Mouse (Mus musculus): ENCODE results near the gene 4930430F08Rik. TPM values are rescaled to one million over a fixed set of nuclear protein-coding genes. Genes with fewer than 3 reads are reported as not detected.

4930430F08Rik gene
- 7.1 and 8.1 TPM in 2 replicates for polyA plus RNA-seq (2015; fragmentation: Nextera tagmentation; extraction: Ambion mirVana)

DNA sequence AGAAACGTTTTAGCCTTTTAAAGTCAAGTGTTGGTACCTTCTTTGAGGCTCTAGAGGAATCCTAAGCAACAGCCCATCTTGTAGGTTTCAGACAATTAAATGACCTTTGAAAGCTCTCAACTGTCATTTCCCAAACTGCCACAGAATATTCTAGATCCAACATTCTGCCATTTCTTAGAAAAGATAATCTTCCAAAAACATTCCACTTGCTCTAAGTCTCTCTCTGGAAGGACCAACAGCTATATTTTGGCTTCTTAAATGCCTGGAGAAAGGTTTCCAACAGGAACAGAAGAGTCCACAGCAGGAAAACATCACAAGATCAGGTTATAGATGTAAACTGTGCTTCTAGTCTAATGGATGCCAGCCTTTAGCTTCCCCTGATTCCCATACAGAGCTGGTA is at the start of gene 4930430F08Rik, which contains the start of gene 1700017N19Rik:
TSS of gene 4930430F08Rik (minus strand) at position 101 of the 400 bp plus-strand sequence.
TSS of gene 1700017N19Rik (plus strand) at position 162 of the 400 bp plus-strand sequence.
- H3K27ac ChIP-seq = no peak within 1 kb of the TSS
- H3K4me1 ChIP-seq = no peaks in the 10 kb centered on the region
- no peak within 1 kb of the TSS for H3K9ac ChIP-seq
- WGBS = 68% methylated on average over 1 of the region's 1 CpGs
- no peak for ATAC-seq (ENCODE audit: insufficient read depth, low FRiP score, low read depth)
- H3K36me3 ChIP-seq = no peaks in the 10 kb centered on the region
- peak within 1 kb of the TSS; percentile 76; the same call in 1 of the 2 replicates for H3K4me2 ChIP-seq
- peak within 1 kb of the TSS; percentile 68 for H3K4me3 ChIP-seq (replicated peaks)
- H3K27me3 ChIP-seq (replicated peaks) = no peaks in the 10 kb centered on the region
- H3K9me3 ChIP-seq = no peaks in the 10 kb centered on the region

DNA sequence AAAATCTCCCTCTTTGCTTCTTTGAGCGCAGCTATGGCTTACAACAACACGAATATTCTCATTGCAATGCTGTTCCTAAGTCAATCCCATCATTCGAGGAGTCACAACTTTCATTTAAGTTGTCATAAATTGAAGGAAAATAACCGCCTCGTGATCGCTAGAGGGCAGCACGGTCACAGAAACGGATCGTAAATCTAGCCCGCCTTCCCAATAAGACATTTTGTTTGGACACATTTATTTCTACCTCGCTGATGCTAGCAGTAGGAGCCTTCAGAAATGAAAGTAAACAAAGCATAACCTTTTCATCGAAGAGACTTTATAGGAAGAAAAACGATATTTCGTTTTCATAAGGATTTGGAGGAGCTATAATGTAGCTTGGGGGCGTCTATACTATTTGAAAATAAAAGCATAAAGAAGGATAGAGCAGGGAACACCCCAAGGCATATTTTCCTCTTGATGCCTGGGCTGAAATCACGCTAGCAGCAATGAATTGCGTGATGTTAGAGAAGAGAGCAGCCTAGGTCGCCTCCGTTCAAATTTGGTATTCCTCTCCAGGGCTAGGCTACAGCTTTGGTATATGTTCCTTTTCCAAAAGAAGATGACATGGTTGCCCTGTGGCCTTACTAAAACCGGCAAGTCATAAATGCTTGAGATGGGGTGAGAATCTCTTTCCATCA is 39.7 kb upstream of the 4930430F08Rik start:
- ATAC-seq (ENCODE audit: insufficient read depth, low FRiP score, low read depth) = no peak
- Histone ChIP-seq H3K27me3 (replicated peaks) (no peaks in the 10 kb centered on the region), H3K9ac (no peak overlapping the region), H3K4me3 (replicated peaks) (no peak overlapping the region; the same call in 1 of the 2 replicates), H3K9me3 (no peaks in the 10 kb centered on the region), H3K4me2 (peak overlapping the region; percentile 35), H3K27ac (no peak overlapping the region), H3K36me3 (no peaks in the 10 kb centered on the region), H3K4me1 (no peaks in the 10 kb centered on the region)
- WGBS = 25% methylated on average over 20 of the region's 20 CpGs

DNA sequence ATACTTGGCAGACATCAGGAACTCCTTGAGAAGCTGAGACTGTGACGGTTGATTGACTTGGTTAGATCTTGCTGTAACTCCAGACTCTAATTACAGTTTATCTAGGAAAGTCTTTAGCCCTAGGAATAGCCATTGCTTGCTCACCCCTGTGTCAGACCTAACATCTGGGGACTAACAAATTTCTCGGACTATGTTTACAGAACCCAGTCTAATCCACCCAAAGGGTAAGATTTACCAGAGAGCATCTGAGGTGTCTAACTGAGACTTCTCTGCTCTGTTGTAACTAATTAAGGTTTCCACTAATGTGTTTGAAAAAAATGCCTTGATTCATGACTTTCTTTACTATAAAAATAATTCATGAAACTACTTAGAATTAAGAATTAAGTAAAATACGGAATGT is 32.3 kb upstream of the 4930430F08Rik start:
- H3K4me1 ChIP-seq = no peaks in the 10 kb centered on the region
- no peaks in the 10 kb centered on the region for H3K27me3 ChIP-seq (replicated peaks)
- no peak overlapping the region for H3K4me3 ChIP-seq (replicated peaks)
- H3K27ac ChIP-seq = no peak overlapping the region
- H3K36me3 ChIP-seq = no peaks in the 10 kb centered on the region
- H3K9me3 ChIP-seq = no peaks in the 10 kb centered on the region
- no peak for ATAC-seq (ENCODE audit: insufficient read depth, low FRiP score, low read depth)
- H3K4me2 ChIP-seq = no peak overlapping the region
- no peak overlapping the region for H3K9ac ChIP-seq
- WGBS = 57% methylated on average over 3 of the region's 3 CpGs

DNA sequence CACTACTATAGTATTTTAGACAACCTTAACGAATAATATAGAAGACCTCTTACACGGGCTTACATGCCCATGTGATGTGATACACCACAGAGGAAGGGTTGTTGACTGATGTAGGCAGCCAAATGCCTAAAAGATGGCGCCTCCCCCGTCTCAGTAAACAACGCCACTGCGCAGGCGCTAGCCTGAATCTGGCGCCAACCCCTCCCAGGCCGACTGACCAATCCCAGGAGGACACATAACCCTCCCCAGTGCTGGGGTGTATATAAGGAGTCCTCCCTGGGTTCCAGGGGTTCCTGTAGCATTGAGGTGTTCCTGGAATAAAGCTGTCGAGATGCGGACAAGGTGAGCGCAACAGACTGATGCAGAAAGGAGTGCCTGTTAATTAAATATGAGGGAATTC is 29.8 kb upstream of the 4930430F08Rik start:
- Histone ChIP-seq H3K36me3 (no peaks in the 10 kb centered on the region), H3K4me3 (replicated peaks) (no peak overlapping the region), H3K9ac (no peak overlapping the region), H3K27me3 (replicated peaks) (no peaks in the 10 kb centered on the region), H3K4me1 (no peaks in the 10 kb centered on the region), H3K27ac (no peak overlapping the region), H3K9me3 (no peaks in the 10 kb centered on the region), H3K4me2 (no peak overlapping the region)
- no peak for ATAC-seq (ENCODE audit: insufficient read depth, low FRiP score, low read depth)
- WGBS = 91% methylated on average over 12 of the region's 12 CpGs

DNA sequence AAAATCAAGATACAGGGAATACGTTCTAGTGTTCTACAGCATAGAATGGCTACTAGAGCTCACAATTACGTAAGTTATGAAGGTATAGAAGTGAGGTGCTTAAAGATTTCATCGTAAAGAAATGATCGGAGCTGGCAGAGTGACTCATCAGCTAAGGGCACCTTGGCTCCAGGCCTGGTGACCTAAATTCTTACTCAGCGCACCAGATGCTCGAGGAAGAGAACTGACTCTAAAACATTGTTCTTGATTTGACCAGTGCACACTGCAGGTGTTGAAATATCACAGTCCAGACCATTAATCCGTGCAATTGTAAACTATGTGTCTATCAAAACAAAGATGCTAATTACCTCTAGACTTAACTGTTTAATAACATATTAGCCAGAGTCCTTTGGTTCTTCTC is 29.3 kb upstream of the 4930430F08Rik start:
- Histone ChIP-seq H3K9me3 (no peaks in the 10 kb centered on the region), H3K27me3 (replicated peaks) (no peaks in the 10 kb centered on the region), H3K4me1 (no peaks in the 10 kb centered on the region), H3K4me3 (replicated peaks) (no peak overlapping the region), H3K36me3 (no peaks in the 10 kb centered on the region), H3K9ac (no peak overlapping the region), H3K4me2 (no peak overlapping the region), H3K27ac (no peak overlapping the region)
- no peak for ATAC-seq (ENCODE audit: insufficient read depth, low FRiP score, low read depth)
- WGBS = 67% methylated on average over 7 of the region's 7 CpGs

- Histone ChIP-seq H3K4me3 (replicated peaks) (no peak overlapping the region), H3K4me1 (no peaks in the 10 kb centered on the region), H3K27me3 (replicated peaks) (no peaks in the 10 kb centered on the region), H3K4me2 (no peak overlapping the region), H3K36me3 (no peaks in the 10 kb centered on the region), H3K9ac (no peak overlapping the region), H3K9me3 (no peaks in the 10 kb centered on the region), H3K27ac (no peak overlapping the region)
- 71% methylated on average over 6 of the region's 6 CpGs for WGBS
- ATAC-seq (ENCODE audit: insufficient read depth, low FRiP score, low read depth) = no peak
Measured at GRCm38 (mm10) chr10:100617233-100617903, 27.1 kb upstream of the 4930430F08Rik start.

DNA sequence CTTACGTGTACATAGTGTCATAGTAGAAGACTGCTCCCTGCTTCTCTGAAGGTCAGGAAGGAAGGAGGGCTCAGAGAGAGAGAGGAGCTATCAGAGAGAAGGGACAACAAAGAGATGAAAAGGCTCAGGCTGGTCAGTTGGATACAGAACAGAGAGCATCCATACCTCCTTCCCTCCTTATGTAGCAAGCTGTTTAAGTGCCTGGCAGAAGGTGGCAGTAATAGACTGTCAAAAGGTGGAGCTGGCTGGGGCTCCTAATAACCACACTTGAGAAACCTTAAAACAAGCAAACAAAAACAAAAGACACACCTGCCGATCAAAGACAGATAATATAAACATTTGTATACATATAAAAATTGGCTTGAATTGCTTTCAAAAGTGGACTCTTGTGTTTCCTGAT is 14.0 kb upstream of the 4930430F08Rik start:
- 61% methylated on average over 2 of the region's 2 CpGs for WGBS
- H3K4me1 ChIP-seq = no peaks in the 10 kb centered on the region

DNA sequence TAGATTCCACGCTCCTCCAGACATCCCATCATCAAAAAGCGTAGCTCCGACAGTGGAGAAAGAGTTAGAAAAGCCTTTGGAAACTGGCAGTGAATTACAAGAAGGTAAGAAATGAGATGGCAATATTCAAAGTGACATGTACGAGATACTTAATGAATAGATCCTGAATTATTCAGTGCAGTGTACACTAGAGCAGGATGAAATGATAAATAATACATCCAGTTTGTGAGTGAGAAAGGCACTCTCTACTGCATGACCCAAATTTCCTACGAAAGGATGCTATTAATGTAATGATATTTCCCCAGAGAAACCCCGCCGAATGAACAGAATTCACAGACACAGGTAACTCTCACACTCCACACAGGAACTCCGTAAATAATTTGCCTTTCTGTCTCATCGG is 13.3 kb upstream of the 4930430F08Rik start:
- H3K27me3 ChIP-seq (replicated peaks) = no peaks in the 10 kb centered on the region
- no peak for ATAC-seq (ENCODE audit: insufficient read depth, low FRiP score, low read depth)
- H3K9ac ChIP-seq = no peak overlapping the region
- H3K9me3 ChIP-seq = no peaks in the 10 kb centered on the region
- H3K4me3 ChIP-seq (replicated peaks) = no peak overlapping the region
- no peak overlapping the region for H3K27ac ChIP-seq
- H3K4me2 ChIP-seq = no peak overlapping the region
- H3K36me3 ChIP-seq = no peaks in the 10 kb centered on the region
- WGBS = 89% methylated on average over 9 of the region's 9 CpGs
- H3K4me1 ChIP-seq = no peaks in the 10 kb centered on the region

More for the DNA sequence above, 14.0 kb upstream of the 4930430F08Rik start:
- no peak overlapping the region for H3K4me3 ChIP-seq (replicated peaks)
- H3K36me3 ChIP-seq = no peaks in the 10 kb centered on the region
- ATAC-seq (ENCODE audit: insufficient read depth, low FRiP score, low read depth) = no peak
- H3K4me2 ChIP-seq = no peak overlapping the region
- no peak overlapping the region for H3K27ac ChIP-seq
- H3K9me3 ChIP-seq = no peaks in the 10 kb centered on the region
- no peaks in the 10 kb centered on the region for H3K27me3 ChIP-seq (replicated peaks)
- H3K9ac ChIP-seq = no peak overlapping the region

GRCm38 (mm10) chr10:100598339-100598738 is 8.1 kb upstream of the 4930430F08Rik start:
- no peak for ATAC-seq (ENCODE audit: insufficient read depth, low FRiP score, low read depth)
- WGBS = 68% methylated on average over 3 of the region's 3 CpGs
- Histone ChIP-seq H3K9ac (no peak overlapping the region), H3K9me3 (no peaks in the 10 kb centered on the region), H3K4me1 (no peaks in the 10 kb centered on the region), H3K27ac (no peak overlapping the region), H3K4me3 (replicated peaks) (no peak overlapping the region), H3K36me3 (no peaks in the 10 kb centered on the region), H3K4me2 (no peak overlapping the region), H3K27me3 (replicated peaks) (no peaks in the 10 kb centered on the region)

- Histone ChIP-seq H3K36me3 (no peaks in the 10 kb centered on the region), H3K27ac (no peak overlapping the region), H3K4me3 (replicated peaks) (peak overlapping the region; percentile 68), H3K27me3 (replicated peaks) (no peaks in the 10 kb centered on the region), H3K4me2 (peak overlapping the region; percentile 76), H3K4me1 (no peaks in the 10 kb centered on the region), H3K9ac (peak overlapping the region; percentile 59; the same call in 1 of the 2 replicates), H3K9me3 (no peaks in the 10 kb centered on the region)
- WGBS = under 1% methylated on average over 31 of the region's 31 CpGs
- ATAC-seq (ENCODE audit: insufficient read depth, low FRiP score, low read depth) = peak; percentile 99
Measured at GRCm38 (mm10) chr10:100588932-100589388, 1.3 kb downstream of the 4930430F08Rik start.

GRCm38 (mm10) chr10:100588524-100588923 is 1.7 kb downstream of the 4930430F08Rik start:
- H3K27me3 ChIP-seq (replicated peaks) = no peaks in the 10 kb centered on the region
- peak overlapping the region; percentile 59; the same call in 1 of the 2 replicates for H3K9ac ChIP-seq
- no peaks in the 10 kb centered on the region for H3K4me1 ChIP-seq
- 40% methylated on average over 7 of the region's 7 CpGs for WGBS
- H3K4me2 ChIP-seq = peak overlapping the region; percentile 76
- H3K4me3 ChIP-seq (replicated peaks) = peak overlapping the region; percentile 68
- no peak overlapping the region for H3K27ac ChIP-seq
- ATAC-seq (ENCODE audit: insufficient read depth, low FRiP score, low read depth) = peak; percentile 24; the same call in 1 of the 2 replicates
- H3K36me3 ChIP-seq = no peaks in the 10 kb centered on the region
- no peaks in the 10 kb centered on the region for H3K9me3 ChIP-seq

GRCm38 (mm10) chr10:100584178-100584577 is 6.0 kb downstream of the 4930430F08Rik start:
- H3K4me1 ChIP-seq = no peaks in the 10 kb centered on the region
- 83% methylated on average over 3 of the region's 3 CpGs for WGBS
- H3K9ac ChIP-seq = no peak overlapping the region
- H3K27me3 ChIP-seq (replicated peaks) = no peaks in the 10 kb centered on the region
- no peaks in the 10 kb centered on the region for H3K9me3 ChIP-seq
- no peak overlapping the region for H3K4me3 ChIP-seq (replicated peaks)
- no peak for ATAC-seq (ENCODE audit: insufficient read depth, low FRiP score, low read depth)
- no peak overlapping the region for H3K4me2 ChIP-seq
- no peak overlapping the region for H3K27ac ChIP-seq
- no peaks in the 10 kb centered on the region for H3K36me3 ChIP-seq

Data from stomach, embryonic 15.5 days (tissue).